32 mouse cellular contexts compared by ENCODE assay signal in genomic region chr4:22119877-22120276, GRCm38 (mm10).
"Had no signal": no experiment of that assay in that cellular context is flagged by ENCODE, and none has a peak within 500 bp of the region (broad histone marks: within the 10 kb centered on the region; RNA-seq: fewer than 3 reads in every experiment).

No protein-coding gene starts in this region.

- H3K9ac ChIP-seq: limb, embryonic 12.5 days; limb, embryonic 13.5 days; limb, embryonic 15.5 days; liver, embryonic 12.5 days; liver, embryonic 13.5 days; liver, embryonic 14.5 days; liver, embryonic 15.5 days; liver, postnatal 0 days; lung, embryonic 14.5 days; lung, embryonic 15.5 days; midbrain, embryonic 12.5 days; midbrain, embryonic 13.5 days; midbrain, embryonic 15.5 days; neural tube, embryonic 12.5 days had no signal

- ATAC-seq: liver, embryonic 12.5 days; liver, postnatal 0 days; lung, postnatal 0 days; midbrain, embryonic 13.5 days; midbrain, embryonic 15.5 days; midbrain, embryonic 16.5 days had no signal

- H3K4me2 ChIP-seq: limb, embryonic 12.5 days; limb, embryonic 13.5 days; limb, embryonic 15.5 days; liver, embryonic 11.5 days; liver, embryonic 12.5 days; liver, embryonic 13.5 days; liver, embryonic 15.5 days; lung, embryonic 14.5 days; lung, embryonic 15.5 days; midbrain, embryonic 11.5 days; midbrain, embryonic 12.5 days; midbrain, embryonic 13.5 days; midbrain, embryonic 15.5 days; neural tube, embryonic 12.5 days had no signal

- H3K4me3 ChIP-seq: limb, embryonic 10.5 days; limb, embryonic 12.5 days; limb, embryonic 13.5 days; limb, embryonic 15.5 days; liver, embryonic 12.5 days; liver, embryonic 13.5 days; liver, embryonic 15.5 days; lung, embryonic 15.5 days; megakaryocyte, embryonic 14.5 days; midbrain, embryonic 10.5 days; midbrain, embryonic 12.5 days; midbrain, embryonic 13.5 days; midbrain, embryonic 15.5 days; myocyte; neural tube, embryonic 12.5 days had no signal

- H3K4me1 ChIP-seq: limb, embryonic 10.5 days; limb, embryonic 12.5 days; liver, embryonic 12.5 days; liver, embryonic 13.5 days; liver, embryonic 15.5 days; lung, embryonic 15.5 days; megakaryocyte, embryonic 14.5 days; midbrain, embryonic 10.5 days; midbrain, embryonic 12.5 days; midbrain, embryonic 13.5 days; midbrain, embryonic 15.5 days; neural tube, embryonic 12.5 days had no signal

- H3K9me3 ChIP-seq: limb, embryonic 10.5 days; limb, embryonic 12.5 days; limb, embryonic 13.5 days; limb, embryonic 15.5 days; liver, embryonic 12.5 days; liver, embryonic 13.5 days; liver, embryonic 15.5 days; lung, embryonic 15.5 days; midbrain, embryonic 10.5 days; midbrain, embryonic 12.5 days; midbrain, embryonic 13.5 days; midbrain, embryonic 15.5 days; neural tube, embryonic 12.5 days had no signal

- DNase-seq: left cerebral cortex, postnatal 4 days; liver; liver, embryonic 13.5 days; liver, postnatal 0 days; lung, adult 18-20 months; lung, adult 2 months; lung, embryonic 14.5 days; lung, postnatal 10 days; lung, postnatal 14 days; lung, postnatal 36 days; lung, postnatal 4 days; midbrain, embryonic 14.5 days had no signal

- H3K36me3 ChIP-seq: limb, embryonic 10.5 days; limb, embryonic 12.5 days; limb, embryonic 13.5 days; limb, embryonic 15.5 days; liver, embryonic 12.5 days; liver, embryonic 13.5 days; liver, embryonic 15.5 days; lung, embryonic 15.5 days; midbrain, embryonic 10.5 days; midbrain, embryonic 12.5 days; midbrain, embryonic 13.5 days; midbrain, embryonic 15.5 days; neural tube, embryonic 12.5 days had no signal

- H3K27ac ChIP-seq: limb, embryonic 10.5 days; limb, embryonic 12.5 days; limb, embryonic 13.5 days; limb, embryonic 15.5 days; liver, embryonic 12.5 days; liver, embryonic 13.5 days; liver, embryonic 14.5 days; liver, embryonic 15.5 days; lung, embryonic 15.5 days; macrophage; midbrain, embryonic 10.5 days; midbrain, embryonic 12.5 days; midbrain, embryonic 13.5 days; midbrain, embryonic 15.5 days; neural tube, embryonic 12.5 days had no signal

- H3K27me3 ChIP-seq: limb, embryonic 12.5 days; limb, embryonic 13.5 days; limb, embryonic 15.5 days; liver, embryonic 12.5 days; liver, embryonic 13.5 days; liver, embryonic 15.5 days; lung, embryonic 15.5 days; megakaryocyte, embryonic 14.5 days; midbrain, embryonic 12.5 days; midbrain, embryonic 13.5 days; midbrain, embryonic 15.5 days; neural tube, embryonic 12.5 days had no signal
